ENCODE assay signal across 11 mouse cellular contexts in genomic region chr6:52202362-52203120, GRCm38 (mm10). TPM values are rescaled to one million over a fixed set of nuclear protein-coding genes. Genes with fewer than 3 reads are reported as not detected.
A peak's percentile ranks its signal among the peaks of the same experiment; 100 is the strongest.
DNase-seq lines count a peak whose midpoint lies in the region; ATAC-seq and TF ChIP-seq lines count a peak whose summit lies in the region.
"Had no signal": no experiment of that assay in that cellular context is flagged by ENCODE, and none has a peak within 500 bp of the region (broad histone marks: within the 10 kb centered on the region; RNA-seq: fewer than 3 reads in every experiment).

No protein-coding gene starts in this region.

- TF ChIP-seq CTCF in lung, postnatal 0 days (IDR thresholded peaks at IDR 0.05) = no peak

- DNase-seq in heart, embryonic 10.5 days (ENCODE audit: low spot score) = no peak
- DNase-seq in heart, adult 18-20 months = no peak
- DNase-seq in lung, postnatal 0 days (ENCODE audit: low spot score) = no peak
- no peak for DNase-seq in thymus, postnatal 25 days
- DNase-seq in urinary bladder, adult 18-20 months (ENCODE audit: low spot score in 2 of 2) = no peak
- DNase-seq: adrenal gland, adult 8-10 months; thymus, postnatal 14 days had no signal

- H3K9ac ChIP-seq in kidney, embryonic 14.5 days (ENCODE audit: low read depth, low read length) = peak overlapping the region; percentile 91
- H3K9ac ChIP-seq in lung, postnatal 0 days (replicated peaks; ENCODE audit: low read depth) = peak overlapping the region; percentile 92

- no peak for ATAC-seq in kidney, embryonic 14.5 days (ENCODE audit: low FRiP score, low TSS enrichment)
- ATAC-seq in lung, postnatal 0 days = no peak
- no peak for ATAC-seq in activated CD4-positive, CD25-positive, alpha-beta regulatory T cell, adult 4 months

- no peaks in the 10 kb centered on the region for H3K36me3 ChIP-seq in heart, embryonic 10.5 days
- peaks cover 55% of the 10 kb centered on the region for H3K36me3 ChIP-seq in kidney, embryonic 14.5 days (ENCODE audit: control insufficient read depth, insufficient read depth, low read length)
- no peaks in the 10 kb centered on the region for H3K36me3 ChIP-seq in lung, postnatal 0 days (ENCODE audit: insufficient read depth, low read length)

- H3K9me3 ChIP-seq in heart, embryonic 10.5 days = no peaks in the 10 kb centered on the region
- no peaks in the 10 kb centered on the region for H3K9me3 ChIP-seq in kidney, embryonic 14.5 days (ENCODE audit: control insufficient read depth, low read length)
- H3K9me3 ChIP-seq in lung, postnatal 0 days (ENCODE audit: low read length) = no peaks in the 10 kb centered on the region

- peaks cover 22% of the 10 kb centered on the region for H3K4me1 ChIP-seq in heart, embryonic 10.5 days
- peaks cover 5% of the 10 kb centered on the region; the same call in 1 of the 2 replicates for H3K4me1 ChIP-seq in brown adipose tissue, adult 24 weeks (ENCODE audit: control insufficient read depth, insufficient read depth, insufficient read length, low read length)
- H3K4me1 ChIP-seq in kidney, embryonic 14.5 days (ENCODE audit: control insufficient read depth, insufficient read depth, low read length) = peaks cover 78% of the 10 kb centered on the region
- H3K4me1 ChIP-seq in lung, postnatal 0 days (ENCODE audit: insufficient read depth, low read depth, low read length) = no peaks in the 10 kb centered on the region; the same call in 1 of the 2 replicates

- peak overlapping the region; percentile 74 for H3K27ac ChIP-seq in heart, embryonic 10.5 days
- H3K27ac ChIP-seq in brown adipose tissue, adult 24 weeks (replicated peaks; ENCODE audit: low read depth, low read length) = peak overlapping the region; percentile 93
- H3K27ac ChIP-seq in kidney, embryonic 14.5 days (ENCODE audit: low read depth, low read length) = peak overlapping the region; percentile 88
- peak overlapping the region; percentile 87 for H3K27ac ChIP-seq in lung, postnatal 0 days (ENCODE audit: low read length)

- 2% methylated on average over 22 of the region's 22 CpGs for WGBS in heart, embryonic 10.5 days
- WGBS in kidney, embryonic 14.5 days = 11% methylated on average over 22 of the region's 22 CpGs
- 8% methylated on average over 22 of the region's 22 CpGs for WGBS in lung, postnatal 0 days

- peak overlapping the region; percentile 97 for H3K4me2 ChIP-seq in kidney, embryonic 14.5 days (replicated peaks; ENCODE audit: low read depth, low read length)
- peak overlapping the region; percentile 55 for H3K4me2 ChIP-seq in lung, postnatal 0 days (replicated peaks; ENCODE audit: low read depth, low read length)

- TF ChIP-seq EP300 in lung, postnatal 0 days (IDR thresholded peaks at IDR 0.05) = no peak

- peaks cover 100% of the 10 kb centered on the region for H3K27me3 ChIP-seq in heart, embryonic 10.5 days (ENCODE audit: insufficient read depth, poor library complexity, severe bottlenecking)
- H3K27me3 ChIP-seq in kidney, embryonic 14.5 days (ENCODE audit: control insufficient read depth, insufficient read depth, low read length) = no peaks in the 10 kb centered on the region; the same call in 1 of the 2 replicates
- peaks cover 26% of the 10 kb centered on the region; the same call in 1 of the 2 replicates for H3K27me3 ChIP-seq in lung, postnatal 0 days (replicated peaks; ENCODE audit: insufficient read depth, low read length)

- peak overlapping the region; percentile 64 for H3K4me3 ChIP-seq in heart, embryonic 10.5 days
- peak overlapping the region; percentile 84 for H3K4me3 ChIP-seq in brown adipose tissue, adult 24 weeks (ENCODE audit: insufficient read depth, low read depth, low read length)
- peak overlapping the region; percentile 65 for H3K4me3 ChIP-seq in kidney, embryonic 14.5 days (ENCODE audit: low read length)
- H3K4me3 ChIP-seq in lung, postnatal 0 days (ENCODE audit: low read depth, low read length) = peak overlapping the region; percentile 60

RNA-seq across cellular contexts. Expression of gene Hoxa5, which starts 1.8 kb away (rescaled TPM):
- polyA plus RNA-seq in heart, embryonic 10.5 days (2016; fragmentation: Nextera tagmentation; extraction: Ambion mirVana) = 0.58 and 6.0 TPM in 2 replicates
- under 1 TPM; 0.40 to 0.59 TPM for total RNA-seq in heart, adult 18-20 months (2021)
- polyA plus RNA-seq in brown adipose tissue, adult 24 weeks (2012; ENCODE audit: insufficient read depth, insufficient read length, missing spikeins) = 35.9 and 39.4 TPM in 2 replicates
- 15.7 and 16.6 TPM in 2 replicates for polyA plus RNA-seq in kidney, embryonic 14.5 days (2014; fragmentation: Nextera tagmentation; extraction: Ambion mirVana)
- 39.7 and 40.3 TPM in 2 replicates for polyA plus RNA-seq in lung, postnatal 0 days (2015; fragmentation: Nextera tagmentation; extraction: Ambion mirVana)
- not detected for polyA plus RNA-seq in activated CD4-positive, CD25-positive, alpha-beta regulatory T cell, adult 4 months (2017; shearing (Covaris generic))

RNA-seq across cellular contexts. Expression of gene Hoxa6, which starts 6.0 kb away (rescaled TPM):
- 0.30 TPM in 1 of 2 replicates, not detected in the other for polyA plus RNA-seq in heart, embryonic 10.5 days (2016; fragmentation: Nextera tagmentation; extraction: Ambion mirVana)
- not detected for total RNA-seq in heart, adult 18-20 months (2021)
- not detected in 2 replicates for polyA plus RNA-seq in brown adipose tissue, adult 24 weeks (2012; ENCODE audit: insufficient read depth, insufficient read length, missing spikeins)
- 4.4 TPM in 2 replicates for polyA plus RNA-seq in kidney, embryonic 14.5 days (2014; fragmentation: Nextera tagmentation; extraction: Ambion mirVana)
- 0.95 and 1.1 TPM in 2 replicates for polyA plus RNA-seq in lung, postnatal 0 days (2015; fragmentation: Nextera tagmentation; extraction: Ambion mirVana)
- polyA plus RNA-seq in activated CD4-positive, CD25-positive, alpha-beta regulatory T cell, adult 4 months (2017; shearing (Covaris generic)) = not detected
- total RNA-seq: common myeloid progenitor, adult 5-6 weeks had no signal

RNA-seq across cellular contexts. Expression of gene Hoxa3, which starts 10.6 kb away (rescaled TPM):
- polyA plus RNA-seq in heart, embryonic 10.5 days (2016; fragmentation: Nextera tagmentation; extraction: Ambion mirVana) = 0.57 and 3.7 TPM in 2 replicates
- 1 to 10 TPM in 1 of 2 experiments, under 1 TPM in 1; 0.32 to 1.9 TPM for total RNA-seq in heart, adult 18-20 months (2021)
- 4.7 and 5.4 TPM in 2 replicates for polyA plus RNA-seq in brown adipose tissue, adult 24 weeks (2012; ENCODE audit: insufficient read depth, insufficient read length, missing spikeins)
- 9.7 and 13.6 TPM in 2 replicates for polyA plus RNA-seq in kidney, embryonic 14.5 days (2014; fragmentation: Nextera tagmentation; extraction: Ambion mirVana)
- polyA plus RNA-seq in lung, postnatal 0 days (2015; fragmentation: Nextera tagmentation; extraction: Ambion mirVana) = 4.3 and 4.8 TPM in 2 replicates
- under 1 TPM in 1 of 2 experiments, not detected in 1; 0.21 TPM for polyA plus RNA-seq in activated CD4-positive, CD25-positive, alpha-beta regulatory T cell, adult 4 months (2017; shearing (Covaris generic))

RNA-seq across cellular contexts. Expression of gene Gm28308, which starts 10.6 kb away (rescaled TPM):
- polyA plus RNA-seq in heart, embryonic 10.5 days (2016; fragmentation: Nextera tagmentation; extraction: Ambion mirVana) = not detected in 2 replicates
- total RNA-seq in heart, adult 18-20 months (2021) = not detected
- not detected in 2 replicates for polyA plus RNA-seq in brown adipose tissue, adult 24 weeks (2012; ENCODE audit: insufficient read depth, insufficient read length, missing spikeins)
- polyA plus RNA-seq in kidney, embryonic 14.5 days (2014; fragmentation: Nextera tagmentation; extraction: Ambion mirVana) = not detected in 2 replicates
- not detected in 2 replicates for polyA plus RNA-seq in lung, postnatal 0 days (2015; fragmentation: Nextera tagmentation; extraction: Ambion mirVana)
- not detected for polyA plus RNA-seq in activated CD4-positive, CD25-positive, alpha-beta regulatory T cell, adult 4 months (2017; shearing (Covaris generic))
- total RNA-seq: common myeloid progenitor, adult 5-6 weeks had no signal

RNA-seq across cellular contexts. Expression of gene Hoxa4, which starts 11.0 kb away (rescaled TPM):
- 0.17 and 1.4 TPM in 2 replicates for polyA plus RNA-seq in heart, embryonic 10.5 days (2016; fragmentation: Nextera tagmentation; extraction: Ambion mirVana)
- total RNA-seq in heart, adult 18-20 months (2021) = under 1 TPM in 1 of 2 experiments, not detected in 1; 0.41 TPM
- polyA plus RNA-seq in brown adipose tissue, adult 24 weeks (2012; ENCODE audit: insufficient read depth, insufficient read length, missing spikeins) = 14.0 and 26.4 TPM in 2 replicates
- 3.1 and 3.6 TPM in 2 replicates for polyA plus RNA-seq in kidney, embryonic 14.5 days (2014; fragmentation: Nextera tagmentation; extraction: Ambion mirVana)
- polyA plus RNA-seq in lung, postnatal 0 days (2015; fragmentation: Nextera tagmentation; extraction: Ambion mirVana) = 3.7 and 3.9 TPM in 2 replicates
- polyA plus RNA-seq in activated CD4-positive, CD25-positive, alpha-beta regulatory T cell, adult 4 months (2017; shearing (Covaris generic)) = not detected
